Mouse (Mus musculus) E14TG2a.4 (cell line): Measurements from ENCODE around the gene Zdhhc23.

ENCODE experiments used
- CTCF ChIP-seq: conservative IDR thresholded peaks from 2 replicates; pipeline ENCODE4 v1.5.1; 2014; ENCODE audit warnings: low read length
- NANOG ChIP-seq: IDR thresholded peaks from 2 replicates; pipeline ENCODE4 v1.6.1; 2014; ENCODE audit warnings: borderline replicate concordance, low read length, mixed read lengths
- POU5F1 ChIP-seq: IDR thresholded peaks from 2 replicates; pipeline ENCODE4 v1.6.1; 2014; ENCODE audit warnings: low read length, borderline replicate concordance

DNA sequence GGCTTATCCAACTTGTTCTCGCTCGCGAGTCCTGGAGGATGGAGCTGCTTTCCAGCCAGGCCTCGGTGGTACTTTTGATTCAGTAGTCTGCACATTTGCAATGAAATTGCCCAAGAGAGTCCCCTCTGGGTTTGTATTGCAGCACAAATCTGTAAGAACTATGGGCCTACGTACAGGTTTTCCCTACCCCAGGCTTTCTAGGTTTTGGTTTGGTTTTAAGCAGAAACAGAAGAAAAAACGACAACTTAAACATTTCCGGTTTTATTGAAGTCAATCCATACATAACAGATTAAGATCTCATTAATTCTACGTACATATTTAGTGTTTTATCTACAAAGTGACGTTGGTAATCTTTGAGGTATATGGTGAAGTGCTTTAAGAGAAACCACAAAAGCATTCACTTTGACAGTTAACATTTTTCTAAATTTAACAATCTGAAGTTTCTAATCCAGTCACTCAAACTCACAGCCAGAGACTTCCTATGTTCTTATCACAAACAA, 569 bp upstream of the Zdhhc23 start:
- no peak for TF ChIP-seq CTCF
- TF ChIP-seq NANOG, result no peak
- TF ChIP-seq POU5F1, result no peak
